Mouse (Mus musculus): ENCODE measurements around the gene Stam. TPM values are rescaled to one million over a fixed set of nuclear protein-coding genes. Genes with fewer than 3 reads are reported as not detected.
"Not testable (repeated sequence)": the region's sequence is repeated elsewhere in the genome, so short reads cannot be mapped to it uniquely, and the experiment has no call there.

Stam gene
- polyA plus RNA-seq, 1 experiment, result 59.4 TPM

GRCm38 (mm10) chr2:14167721-14168120 lies 93.8 kb downstream of the Stam start:
- Histone ChIP-seq H3K27ac (ENCODE audit: insufficient read depth, low read length) (no peak overlapping the region), H3K27me3 (ENCODE audit: control insufficient read depth, insufficient read depth, low read length) (no peaks in the 10 kb centered on the region), H3K4me3 (replicated peaks; ENCODE audit: insufficient read depth, low read depth, low read length) (no peak overlapping the region), H3K4me1 (ENCODE audit: control insufficient read depth, insufficient read depth, low read length) (peaks cover 12% of the 10 kb centered on the region; the same call in 1 of the 2 replicates)
- no peak for TF ChIP-seq POLR2A (IDR thresholded peaks at IDR 0.05; ENCODE audit: borderline replicate concordance, insufficient read depth, low read length)
- TF ChIP-seq CTCF (IDR thresholded peaks at IDR 0.05; ENCODE audit: borderline replicate concordance, insufficient read depth, low read depth, low read length), result no peak
- DNase-seq, result no peak

DNA sequence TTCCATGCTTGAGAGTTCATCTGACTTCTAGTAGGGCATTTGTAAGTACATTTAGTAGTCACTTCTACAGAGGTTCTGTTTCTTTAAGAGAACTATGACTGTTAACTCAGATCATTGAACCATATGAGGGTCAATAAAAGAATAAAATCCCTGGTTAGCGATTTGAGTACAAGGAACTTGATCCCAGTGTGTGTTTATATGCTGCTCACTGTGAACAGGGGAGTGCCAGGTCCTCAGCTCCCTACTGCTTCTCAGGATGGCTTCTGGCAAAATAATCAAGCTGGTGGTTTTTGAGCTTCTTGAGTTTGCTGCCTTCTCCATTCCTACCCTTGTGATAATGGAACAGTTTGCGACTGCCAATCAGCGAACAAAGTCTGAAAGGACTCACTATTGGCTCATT lies 100.4 kb downstream of the Stam start, which contains the start of gene Tmem236:
Tmem236 (plus strand) TSS at position 190 of the 400 bp plus-strand sequence.
- TF ChIP-seq CTCF (IDR thresholded peaks at IDR 0.05; ENCODE audit: borderline replicate concordance, insufficient read depth, low read depth, low read length) (no peak), POLR2A (IDR thresholded peaks at IDR 0.05; ENCODE audit: borderline replicate concordance, insufficient read depth, low read length) (no peak)
- H3K27me3 ChIP-seq (ENCODE audit: control insufficient read depth, insufficient read depth, low read length), result no peaks in the 10 kb centered on the region
- DNase-seq, result no peak
- H3K27ac ChIP-seq (ENCODE audit: insufficient read depth, low read length), result no peak within 1 kb of the TSS
- no peaks in the 10 kb centered on the region for H3K4me1 ChIP-seq (ENCODE audit: control insufficient read depth, insufficient read depth, low read length)
- no peak within 1 kb of the TSS for H3K4me3 ChIP-seq (replicated peaks; ENCODE audit: insufficient read depth, low read depth, low read length)
- 61% methylated on average over 3 of the region's 3 CpGs for WGBS

DNA sequence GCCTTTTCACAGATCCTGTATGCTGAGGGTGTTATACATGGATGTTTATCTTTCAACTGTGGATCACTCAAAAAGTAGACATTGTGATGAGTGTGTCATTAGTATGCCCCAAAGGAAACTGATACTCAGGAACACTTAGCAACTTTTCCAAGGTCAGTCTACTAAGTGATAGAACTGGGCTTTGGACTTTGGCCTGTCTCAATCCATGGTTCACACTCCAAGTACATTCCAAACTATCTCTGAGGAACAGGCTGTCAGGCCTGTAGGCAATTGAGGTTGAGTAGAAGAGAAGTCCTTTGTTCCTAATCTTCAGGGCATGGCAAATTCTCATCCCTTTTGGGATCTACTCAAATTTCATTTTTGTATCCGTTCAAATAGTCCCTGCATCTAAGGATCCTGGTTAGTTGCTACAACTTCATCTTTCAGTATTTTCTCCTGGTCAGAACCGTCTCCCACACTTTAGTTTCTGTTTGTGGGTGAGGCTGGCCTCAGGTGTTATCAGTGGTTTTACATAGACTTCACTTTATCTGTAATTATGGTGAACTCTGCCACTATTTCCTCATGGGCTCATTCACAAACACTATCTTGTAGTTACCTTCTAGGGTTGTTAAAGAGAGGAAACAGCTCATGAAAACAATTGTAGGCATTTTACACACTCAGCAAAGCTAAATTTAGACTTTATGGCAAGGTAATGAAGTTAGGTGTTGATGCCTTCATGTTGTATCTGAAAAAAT lies 102.7 kb downstream of the Stam start:
- no peak for TF ChIP-seq POLR2A (IDR thresholded peaks at IDR 0.05; ENCODE audit: borderline replicate concordance, insufficient read depth, low read length)
- no peak for TF ChIP-seq CTCF (IDR thresholded peaks at IDR 0.05; ENCODE audit: borderline replicate concordance, insufficient read depth, low read depth, low read length)
- Histone ChIP-seq H3K27ac (ENCODE audit: insufficient read depth, low read length) (no peak overlapping the region), H3K4me1 (ENCODE audit: control insufficient read depth, insufficient read depth, low read length) (no peaks in the 10 kb centered on the region), H3K27me3 (ENCODE audit: control insufficient read depth, insufficient read depth, low read length) (no peaks in the 10 kb centered on the region), H3K4me3 (replicated peaks; ENCODE audit: insufficient read depth, low read depth, low read length) (no peak overlapping the region)
- WGBS, result 73% methylated on average over 2 of the region's 2 CpGs
- no peak for DNase-seq

DNA sequence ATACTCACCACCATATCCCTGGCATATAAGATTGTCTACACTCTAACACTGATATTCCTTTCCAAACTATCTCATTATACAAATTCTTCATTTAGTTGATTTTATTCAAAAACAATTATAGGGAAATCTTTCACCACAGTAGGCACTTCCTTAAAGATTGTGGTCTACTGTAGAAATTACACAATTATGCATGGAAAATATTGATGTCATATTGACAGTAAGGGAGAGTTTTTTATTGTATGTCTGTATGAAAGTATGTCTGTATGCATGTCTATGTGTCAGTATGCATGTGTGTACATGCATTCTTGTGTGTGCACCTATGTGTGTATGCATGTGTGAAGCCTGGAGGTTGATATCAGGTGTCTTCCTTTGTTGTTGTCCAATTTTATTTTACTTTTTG lies 110.5 kb downstream of the Stam start:
- Histone ChIP-seq H3K27ac (ENCODE audit: insufficient read depth, low read length) (no peak overlapping the region), H3K4me1 (ENCODE audit: control insufficient read depth, insufficient read depth, low read length) (no peaks in the 10 kb centered on the region), H3K4me3 (replicated peaks; ENCODE audit: insufficient read depth, low read depth, low read length) (no peak overlapping the region), H3K27me3 (ENCODE audit: control insufficient read depth, insufficient read depth, low read length) (no peaks in the 10 kb centered on the region)
- DNase-seq, result no peak
- no peak for TF ChIP-seq POLR2A (IDR thresholded peaks at IDR 0.05; ENCODE audit: borderline replicate concordance, insufficient read depth, low read length)
- no peak for TF ChIP-seq CTCF (IDR thresholded peaks at IDR 0.05; ENCODE audit: borderline replicate concordance, insufficient read depth, low read depth, low read length)

- TF ChIP-seq POLR2A (IDR thresholded peaks at IDR 0.05; ENCODE audit: borderline replicate concordance, insufficient read depth, low read length), result no peak
- no peak for TF ChIP-seq CTCF (IDR thresholded peaks at IDR 0.05; ENCODE audit: borderline replicate concordance, insufficient read depth, low read depth, low read length)
- Histone ChIP-seq H3K4me1 (ENCODE audit: control insufficient read depth, insufficient read depth, low read length) (no peaks in the 10 kb centered on the region), H3K27me3 (ENCODE audit: control insufficient read depth, insufficient read depth, low read length) (no peaks in the 10 kb centered on the region), H3K27ac (ENCODE audit: insufficient read depth, low read length) (no peak overlapping the region), H3K4me3 (replicated peaks; ENCODE audit: insufficient read depth, low read depth, low read length) (no peak overlapping the region)
- 95% methylated on average over 4 of the region's 4 CpGs for WGBS
- no peak for DNase-seq
These were observed 116.8 kb downstream of the Stam start for GRCm38 (mm10) chr2:14190684-14191083.

- Histone ChIP-seq H3K27me3 (ENCODE audit: control insufficient read depth, insufficient read depth, low read length) (no peaks in the 10 kb centered on the region), H3K27ac (ENCODE audit: insufficient read depth, low read length) (no peak overlapping the region), H3K4me3 (replicated peaks; ENCODE audit: insufficient read depth, low read depth, low read length) (no peak overlapping the region), H3K4me1 (ENCODE audit: control insufficient read depth, insufficient read depth, low read length) (no peaks in the 10 kb centered on the region)
- no peak for TF ChIP-seq CTCF (IDR thresholded peaks at IDR 0.05; ENCODE audit: borderline replicate concordance, insufficient read depth, low read depth, low read length)
- no peak for TF ChIP-seq POLR2A (IDR thresholded peaks at IDR 0.05; ENCODE audit: borderline replicate concordance, insufficient read depth, low read length)
- 90% methylated on average over 4 of the region's 4 CpGs for WGBS
- no peak for DNase-seq
These were observed 117.7 kb downstream of the Stam start for GRCm38 (mm10) chr2:14191601-14192000.

DNA sequence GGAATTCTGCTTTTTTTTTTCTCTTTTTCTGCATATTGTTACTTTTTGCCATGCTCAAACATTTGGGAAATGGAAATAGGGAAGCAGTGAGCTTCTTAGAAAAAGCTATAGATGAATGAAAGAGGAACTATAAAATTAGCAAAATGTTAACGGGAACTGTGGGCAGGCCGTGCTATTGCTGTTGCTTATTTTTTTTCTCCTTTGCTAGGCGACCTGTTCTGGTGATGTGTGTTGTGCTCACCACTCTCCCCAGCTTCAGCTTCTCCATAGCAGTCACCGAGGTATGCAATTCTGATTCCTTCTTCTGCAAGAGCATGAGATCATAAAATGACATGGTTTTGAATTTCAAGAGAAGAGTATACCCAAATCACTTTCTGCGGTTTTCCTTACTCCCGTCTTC lies 118.1 kb downstream of the Stam start:
- no peak for TF ChIP-seq CTCF (IDR thresholded peaks at IDR 0.05; ENCODE audit: borderline replicate concordance, insufficient read depth, low read depth, low read length)
- no peak for TF ChIP-seq POLR2A (IDR thresholded peaks at IDR 0.05; ENCODE audit: borderline replicate concordance, insufficient read depth, low read length)
- Histone ChIP-seq H3K27ac (ENCODE audit: insufficient read depth, low read length) (no peak overlapping the region), H3K4me1 (ENCODE audit: control insufficient read depth, insufficient read depth, low read length) (no peaks in the 10 kb centered on the region), H3K4me3 (replicated peaks; ENCODE audit: insufficient read depth, low read depth, low read length) (no peak overlapping the region), H3K27me3 (ENCODE audit: control insufficient read depth, insufficient read depth, low read length) (no peaks in the 10 kb centered on the region)
- WGBS, result 88% methylated on average over 6 of the region's 6 CpGs
- DNase-seq, result no peak

GRCm38 (mm10) chr2:14198325-14198903 lies 124.5 kb downstream of the Stam start:
- H3K27me3 ChIP-seq (ENCODE audit: control insufficient read depth, insufficient read depth, low read length); H3K4me1 ChIP-seq (ENCODE audit: control insufficient read depth, insufficient read depth, low read length); H3K27ac ChIP-seq (ENCODE audit: insufficient read depth, low read length); DNase-seq; H3K4me3 ChIP-seq (replicated peaks; ENCODE audit: insufficient read depth, low read depth, low read length): not testable (repeated sequence)
- 56% methylated on average over 1 of the region's 2 CpGs for WGBS

Other genes starting within 250 kb of the Stam start
- 32.3 and 34.7 TPM in 2 replicates for gene Hacd1, start 18.0 kb upstream of the Stam start, polyA plus RNA-seq (2012; rRNA removed)
- gene Tmem236, start 100.4 kb downstream of the Stam start, polyA plus RNA-seq (2012; rRNA removed), result 0.25 and 0.40 TPM in 2 replicates
- 0.43 and 0.93 TPM in 2 replicates for gene Mrc1, start 155.3 kb downstream of the Stam start, polyA plus RNA-seq (2012; rRNA removed)

All from cerebellum, adult 2 months (tissue).